Mouse (Mus musculus): ENCODE measurements at regions not wholly inside any gene's neighbourhood (a gene's known extent, or its start where the extent isn't known, plus 50 kb on each side); places are given as distances from the start of the nearest gene placed in this dataset.

- Histone ChIP-seq H3K27ac (ENCODE audit: low read length) (no peak overlapping the region), H3K9me3 (ENCODE audit: control insufficient read depth, low read length) (no peaks in the 10 kb centered on the region), H3K36me3 (ENCODE audit: control insufficient read depth, insufficient read depth) (no peaks in the 10 kb centered on the region), H3K4me3 (replicated peaks; ENCODE audit: low read length) (no peak overlapping the region), H3K9ac (replicated peaks; ENCODE audit: low read depth, low read length) (no peak overlapping the region), H3K4me1 (replicated peaks; ENCODE audit: control insufficient read depth, insufficient read depth, low read length) (no peaks in the 10 kb centered on the region), H3K27me3 (replicated peaks; ENCODE audit: control insufficient read depth, insufficient read depth, low read length) (no peaks in the 10 kb centered on the region), H3K4me2 (ENCODE audit: low read length) (no peak overlapping the region)
- ATAC-seq: no peak; the same call in 1 of the 2 replicates
- WGBS: 17% methylated on average over 2 of the region's 2 CpGs
These were observed 370.1 kb downstream of the Arl4a start for GRCm38 (mm10) chr12:39667701-39668100.

GRCm38 (mm10) chr12:39665448-39665847 is 372.4 kb downstream of the Arl4a start:
- Histone ChIP-seq H3K27ac (ENCODE audit: low read length) (no peak overlapping the region), H3K36me3 (ENCODE audit: control insufficient read depth, insufficient read depth) (no peaks in the 10 kb centered on the region), H3K9me3 (ENCODE audit: control insufficient read depth, low read length) (no peaks in the 10 kb centered on the region), H3K4me2 (ENCODE audit: low read length) (no peak overlapping the region), H3K4me1 (replicated peaks; ENCODE audit: control insufficient read depth, insufficient read depth, low read length) (no peaks in the 10 kb centered on the region), H3K4me3 (replicated peaks; ENCODE audit: low read length) (no peak overlapping the region), H3K9ac (replicated peaks; ENCODE audit: low read depth, low read length) (no peak overlapping the region), H3K27me3 (replicated peaks; ENCODE audit: control insufficient read depth, insufficient read depth, low read length) (no peaks in the 10 kb centered on the region)
- ATAC-seq: peak; percentile 95
- 18% methylated on average over 4 of the region's 4 CpGs for WGBS

- Histone ChIP-seq H3K27ac (ENCODE audit: low read length) (no peak overlapping the region), H3K27me3 (replicated peaks; ENCODE audit: control insufficient read depth, insufficient read depth, low read length) (no peaks in the 10 kb centered on the region), H3K9ac (replicated peaks; ENCODE audit: low read depth, low read length) (no peak overlapping the region), H3K4me3 (replicated peaks; ENCODE audit: low read length) (no peak overlapping the region), H3K4me1 (replicated peaks; ENCODE audit: control insufficient read depth, insufficient read depth, low read length) (no peaks in the 10 kb centered on the region), H3K9me3 (ENCODE audit: control insufficient read depth, low read length) (no peaks in the 10 kb centered on the region), H3K36me3 (ENCODE audit: control insufficient read depth, insufficient read depth) (no peaks in the 10 kb centered on the region), H3K4me2 (ENCODE audit: low read length) (no peak overlapping the region)
- ATAC-seq: no peak
- WGBS: 76% methylated on average over 4 of the region's 4 CpGs
These were observed 377.4 kb downstream of the Arl4a start for GRCm38 (mm10) chr12:39660420-39660819.

GRCm38 (mm10) chr12:39656606-39657005 is 381.2 kb downstream of the Arl4a start:
- H3K9me3 ChIP-seq (ENCODE audit: control insufficient read depth, low read length): no peaks in the 10 kb centered on the region
- no peak overlapping the region for H3K9ac ChIP-seq (replicated peaks; ENCODE audit: low read depth, low read length)
- no peaks in the 10 kb centered on the region for H3K27me3 ChIP-seq (replicated peaks; ENCODE audit: control insufficient read depth, insufficient read depth, low read length)
- no peaks in the 10 kb centered on the region for H3K4me1 ChIP-seq (replicated peaks; ENCODE audit: control insufficient read depth, insufficient read depth, low read length)
- H3K36me3 ChIP-seq (ENCODE audit: control insufficient read depth, insufficient read depth): no peaks in the 10 kb centered on the region
- H3K27ac ChIP-seq (ENCODE audit: low read length): no peak overlapping the region
- no peak for ATAC-seq
- H3K4me3 ChIP-seq (replicated peaks; ENCODE audit: low read length): no peak overlapping the region
- no peak overlapping the region for H3K4me2 ChIP-seq (ENCODE audit: low read length)

- H3K4me1 ChIP-seq (replicated peaks; ENCODE audit: control insufficient read depth, insufficient read depth, low read length): no peaks in the 10 kb centered on the region
- H3K9me3 ChIP-seq (ENCODE audit: control insufficient read depth, low read length): no peaks in the 10 kb centered on the region
- no peak for ATAC-seq
- H3K9ac ChIP-seq (replicated peaks; ENCODE audit: low read depth, low read length): no peak overlapping the region
- no peaks in the 10 kb centered on the region for H3K27me3 ChIP-seq (replicated peaks; ENCODE audit: control insufficient read depth, insufficient read depth, low read length)
- H3K4me3 ChIP-seq (replicated peaks; ENCODE audit: low read length): no peak overlapping the region
- H3K27ac ChIP-seq (ENCODE audit: low read length): no peak overlapping the region
- no peak overlapping the region for H3K4me2 ChIP-seq (ENCODE audit: low read length)
- H3K36me3 ChIP-seq (ENCODE audit: control insufficient read depth, insufficient read depth): no peaks in the 10 kb centered on the region
These were observed 388.9 kb downstream of the Arl4a start for GRCm38 (mm10) chr12:39648952-39649351.

- H3K9ac ChIP-seq (replicated peaks; ENCODE audit: low read depth, low read length): no peak overlapping the region
- H3K4me1 ChIP-seq (replicated peaks; ENCODE audit: control insufficient read depth, insufficient read depth, low read length): no peaks in the 10 kb centered on the region
- 40% methylated on average over 3 of the region's 3 CpGs for whole genome bisulfite sequencing
- no peaks in the 10 kb centered on the region for H3K9me3 ChIP-seq (ENCODE audit: control insufficient read depth, low read length)
- H3K4me2 ChIP-seq (ENCODE audit: low read length): no peak overlapping the region
- no peak overlapping the region for H3K4me3 ChIP-seq (replicated peaks; ENCODE audit: low read length)
- no peaks in the 10 kb centered on the region for H3K36me3 ChIP-seq (ENCODE audit: control insufficient read depth, insufficient read depth)
- H3K27me3 ChIP-seq (replicated peaks; ENCODE audit: control insufficient read depth, insufficient read depth, low read length): no peaks in the 10 kb centered on the region
- no peak for ATAC-seq
- H3K27ac ChIP-seq (ENCODE audit: low read length): no peak overlapping the region
These were observed 391.3 kb downstream of the Arl4a start for GRCm38 (mm10) chr12:39646556-39646955.

- Histone ChIP-seq H3K27me3 (replicated peaks; ENCODE audit: control insufficient read depth, insufficient read depth, low read length) (no peaks in the 10 kb centered on the region), H3K4me2 (ENCODE audit: low read length) (no peak overlapping the region), H3K27ac (ENCODE audit: low read length) (no peak overlapping the region), H3K4me3 (replicated peaks; ENCODE audit: low read length) (no peak overlapping the region), H3K9ac (replicated peaks; ENCODE audit: low read depth, low read length) (no peak overlapping the region), H3K36me3 (ENCODE audit: control insufficient read depth, insufficient read depth) (no peaks in the 10 kb centered on the region), H3K9me3 (ENCODE audit: control insufficient read depth, low read length) (no peaks in the 10 kb centered on the region), H3K4me1 (replicated peaks; ENCODE audit: control insufficient read depth, insufficient read depth, low read length) (no peaks in the 10 kb centered on the region)
- 37% methylated on average over 4 of the region's 4 CpGs for WGBS
- ATAC-seq: no peak; the same call in 1 of the 2 replicates
These were observed 392.2 kb downstream of the Arl4a start for GRCm38 (mm10) chr12:39645581-39645980.

- WGBS: 90% methylated on average over 6 of the region's 6 CpGs
- Histone ChIP-seq H3K4me1 (replicated peaks; ENCODE audit: control insufficient read depth, insufficient read depth, low read length) (no peaks in the 10 kb centered on the region), H3K4me3 (replicated peaks; ENCODE audit: low read length) (no peak overlapping the region), H3K4me2 (ENCODE audit: low read length) (no peak overlapping the region), H3K9ac (replicated peaks; ENCODE audit: low read depth, low read length) (no peak overlapping the region), H3K27me3 (replicated peaks; ENCODE audit: control insufficient read depth, insufficient read depth, low read length) (no peaks in the 10 kb centered on the region), H3K36me3 (ENCODE audit: control insufficient read depth, insufficient read depth) (no peaks in the 10 kb centered on the region), H3K9me3 (ENCODE audit: control insufficient read depth, low read length) (no peaks in the 10 kb centered on the region), H3K27ac (ENCODE audit: low read length) (no peak overlapping the region)
- no peak for ATAC-seq
These were observed 398.6 kb downstream of the Arl4a start for GRCm38 (mm10) chr12:39639246-39639645.

- no peak for ATAC-seq
- 88% methylated on average over 4 of the region's 4 CpGs for WGBS
- Histone ChIP-seq H3K9me3 (ENCODE audit: control insufficient read depth, low read length) (no peaks in the 10 kb centered on the region), H3K9ac (replicated peaks; ENCODE audit: low read depth, low read length) (no peak overlapping the region), H3K36me3 (ENCODE audit: control insufficient read depth, insufficient read depth) (no peaks in the 10 kb centered on the region), H3K27ac (ENCODE audit: low read length) (no peak overlapping the region), H3K4me1 (replicated peaks; ENCODE audit: control insufficient read depth, insufficient read depth, low read length) (no peaks in the 10 kb centered on the region), H3K4me2 (ENCODE audit: low read length) (no peak overlapping the region), H3K27me3 (replicated peaks; ENCODE audit: control insufficient read depth, insufficient read depth, low read length) (no peaks in the 10 kb centered on the region), H3K4me3 (replicated peaks; ENCODE audit: low read length) (no peak overlapping the region)
These were observed 403.5 kb downstream of the Arl4a start for GRCm38 (mm10) chr12:39634337-39634736.

- no peak for ATAC-seq
- H3K27ac ChIP-seq (ENCODE audit: low read length): no peak overlapping the region
- H3K4me2 ChIP-seq (ENCODE audit: low read length): no peak overlapping the region
- no peak overlapping the region for H3K4me3 ChIP-seq (replicated peaks; ENCODE audit: low read length)
- no peaks in the 10 kb centered on the region for H3K36me3 ChIP-seq (ENCODE audit: control insufficient read depth, insufficient read depth)
- 100% methylated on average over 1 of the region's 1 CpGs for WGBS
- no peaks in the 10 kb centered on the region for H3K4me1 ChIP-seq (replicated peaks; ENCODE audit: control insufficient read depth, insufficient read depth, low read length)
- no peaks in the 10 kb centered on the region for H3K27me3 ChIP-seq (replicated peaks; ENCODE audit: control insufficient read depth, insufficient read depth, low read length)
- H3K9ac ChIP-seq (replicated peaks; ENCODE audit: low read depth, low read length): no peak overlapping the region
- no peaks in the 10 kb centered on the region for H3K9me3 ChIP-seq (ENCODE audit: control insufficient read depth, low read length)
These were observed 416.6 kb downstream of the Arl4a start for GRCm38 (mm10) chr12:39621266-39621665.

All from forebrain, embryonic 16.5 days (tissue).